In genomic region chr3:142834761-142835160, GRCm38 (mm10) we compare ENCODE assay signal across 11 mouse cellular contexts.
"Had no signal": no experiment of that assay in that cellular context is flagged by ENCODE, and none has a peak within 500 bp of the region (broad histone marks: within the 10 kb centered on the region; RNA-seq: fewer than 3 reads in every experiment).

No protein-coding gene starts in this region.

- ATAC-seq: intestine, embryonic 16.5 days; midbrain, embryonic 13.5 days had no signal

- H3K4me2 ChIP-seq: kidney, embryonic 15.5 days; limb, embryonic 12.5 days; lung, embryonic 15.5 days; midbrain, embryonic 13.5 days had no signal

- H3K4me1 ChIP-seq: limb, embryonic 12.5 days; lung, embryonic 15.5 days; midbrain, embryonic 13.5 days had no signal

- H3K27ac ChIP-seq: kidney, embryonic 15.5 days; limb, embryonic 12.5 days; lung, embryonic 15.5 days; macrophage; midbrain, embryonic 13.5 days had no signal

- H3K9me3 ChIP-seq: kidney, embryonic 15.5 days; limb, embryonic 12.5 days; lung, embryonic 15.5 days; midbrain, embryonic 13.5 days had no signal

- H3K4me3 ChIP-seq: kidney, embryonic 15.5 days; limb, embryonic 12.5 days; lung, embryonic 15.5 days; midbrain, embryonic 13.5 days had no signal

- H3K9ac ChIP-seq: kidney, embryonic 15.5 days; limb, embryonic 12.5 days; lung, embryonic 15.5 days; midbrain, embryonic 13.5 days had no signal

- H3K27me3 ChIP-seq: kidney, embryonic 15.5 days; limb, embryonic 12.5 days; lung, embryonic 15.5 days; midbrain, embryonic 13.5 days had no signal

- DNase-seq: kidney, adult 2 months; kidney, postnatal 14 days; lung, postnatal 14 days; right cerebral cortex, postnatal 14 days; thymus, postnatal 4 days had no signal
